In the genomic region with DNA sequence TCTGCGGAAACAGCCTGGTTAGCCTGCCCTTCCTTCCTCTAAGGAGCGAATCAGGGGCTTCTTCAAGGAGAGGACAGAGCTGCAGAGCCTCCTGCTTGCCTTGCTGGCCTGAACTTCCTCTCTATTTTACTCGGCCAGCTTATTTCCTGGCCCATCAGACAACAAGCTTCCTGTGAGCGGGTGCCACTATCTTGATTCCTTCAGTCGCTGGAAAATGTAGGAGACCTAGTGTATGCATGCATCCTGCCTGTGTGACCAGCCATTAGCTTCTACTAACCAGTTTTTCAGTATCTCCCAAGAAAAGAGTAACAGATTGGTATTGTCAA, we compare ENCODE assay signal across 11 mouse cellular contexts. TPM values are rescaled to one million over a fixed set of nuclear protein-coding genes. Genes with fewer than 3 reads are reported as not detected.
A peak's percentile ranks its signal among the peaks of the same experiment; 100 is the strongest.
DNase-seq lines count a peak whose midpoint lies in the region; ATAC-seq and TF ChIP-seq lines count a peak whose summit lies in the region.
"Had no signal": no experiment of that assay in that cellular context is flagged by ENCODE, and none has a peak within 500 bp of the region (broad histone marks: within the 10 kb centered on the region; RNA-seq: fewer than 3 reads in every experiment).

No protein-coding gene starts in this region.

- no peak for TF ChIP-seq CTCF in gastrocnemius, adult 2 months (IDR thresholded peaks at IDR 0.05)
- no peak for TF ChIP-seq CTCF in liver, adult 2 months (IDR thresholded peaks at IDR 0.05; ENCODE audit: low read depth, low read length)
- TF ChIP-seq CTCF in small intestine, adult 2 months (IDR thresholded peaks at IDR 0.05; ENCODE audit: extremely low read depth, insufficient read length, insufficient replicate concordance, low read depth, low read length), result no peak

- H3K27me3 ChIP-seq in liver, adult 2 months (ENCODE audit: control insufficient read depth, insufficient read depth, low read length), result peaks cover 10% of the 10 kb centered on the region; the same call in 1 of the 2 replicates
- peaks cover 16% of the 10 kb centered on the region for H3K27me3 ChIP-seq in intestine, embryonic 15.5 days (replicated peaks)
- H3K27me3 ChIP-seq in small intestine, adult 2 months (ENCODE audit: control insufficient read depth, insufficient read depth, low read length), result peaks cover 38% of the 10 kb centered on the region

- no peaks in the 10 kb centered on the region; the same call in 1 of the 2 replicates for H3K4me1 ChIP-seq in liver, adult 2 months (ENCODE audit: control insufficient read depth, insufficient read depth, low read length)
- peaks cover 25% of the 10 kb centered on the region for H3K4me1 ChIP-seq in intestine, embryonic 15.5 days (replicated peaks)
- peaks cover 10% of the 10 kb centered on the region; the same call in 1 of the 2 replicates for H3K4me1 ChIP-seq in small intestine, adult 2 months (ENCODE audit: control insufficient read depth, insufficient read depth, insufficient read length, low read length)

- no peaks in the 10 kb centered on the region for H3K79me2 ChIP-seq in liver, adult 2 months (ENCODE audit: control insufficient read depth, insufficient read depth, low read length)

- no peak for DNase-seq in gastrocnemius, adult 2 months
- no peak for DNase-seq in gastrocnemius, postnatal 4 days (ENCODE audit: low spot score in 2 of 2)
- DNase-seq in liver, adult 2 months (ENCODE audit: extremely low read depth, low read depth, low spot score), result peak; percentile 24
- no peak for DNase-seq in liver
- DNase-seq in adrenal gland, adult (ENCODE audit: inconsistent age in 2 of 2, low spot score in 1 of 2), result no peak
- no peak for DNase-seq in ovary, postnatal 14 days (ENCODE audit: low spot score)
- DNase-seq: cerebellum, postnatal 10 days had no signal

- H3K27ac ChIP-seq in gastrocnemius, adult 2 months, result peak overlapping the region; percentile 41
- H3K27ac ChIP-seq in liver, adult 2 months (replicated peaks; ENCODE audit: insufficient read depth, low read depth, low read length), result peak overlapping the region; percentile 30
- H3K27ac ChIP-seq in intestine, embryonic 15.5 days, result peak overlapping the region; percentile 83
- H3K27ac ChIP-seq in small intestine, adult 2 months (ENCODE audit: insufficient read depth, low read depth, low read length), result peak overlapping the region; percentile 67
- H3K27ac ChIP-seq: forebrain, embryonic 12.5 days had no signal

- TF ChIP-seq POLR2A in liver, adult 2 months (IDR thresholded peaks at IDR 0.05; ENCODE audit: extremely low read depth, insufficient read depth, low read length), result no peak
- TF ChIP-seq POLR2A in small intestine, adult 2 months (IDR thresholded peaks at IDR 0.05; ENCODE audit: low read depth, low read length), result no peak

- intact Hi-C loops in gastrocnemius, adult 2 months (cut with DNase I), result no loop called here

- 10% methylated on average over 5 of the region's 5 CpGs for WGBS in liver, adult 2 months
- 47% methylated on average over 5 of the region's 5 CpGs for WGBS in intestine, embryonic 15.5 days
- 71% methylated on average over 5 of the region's 5 CpGs for WGBS in small intestine, adult 2 months

- no peak for ATAC-seq in intestine, embryonic 15.5 days

- peak overlapping the region; percentile 36; the same call in 1 of the 2 replicates for H3K4me3 ChIP-seq in gastrocnemius, adult 2 months
- H3K4me3 ChIP-seq in liver, adult 2 months (ENCODE audit: insufficient read depth, low read depth, low read length), result no peak overlapping the region
- H3K4me3 ChIP-seq in intestine, embryonic 15.5 days (replicated peaks), result 0 out of 2 replicates have a peak overlapping the region, but pooled peaks have one; percentile 20
- no peak overlapping the region for H3K4me3 ChIP-seq in small intestine, adult 2 months (ENCODE audit: low read depth, low read length)
- H3K4me3 ChIP-seq: forebrain, embryonic 12.5 days had no signal

- no peaks in the 10 kb centered on the region for H3K9me3 ChIP-seq in intestine, embryonic 15.5 days
- H3K9me3 ChIP-seq: forebrain, embryonic 12.5 days had no signal

- H3K4me2 ChIP-seq in intestine, embryonic 15.5 days (replicated peaks), result peak overlapping the region; percentile 75
- H3K4me2 ChIP-seq: forebrain, embryonic 12.5 days had no signal

- H3K36me3 ChIP-seq in liver, adult 2 months (ENCODE audit: control insufficient read depth, insufficient read depth, low read length), result no peaks in the 10 kb centered on the region
- H3K36me3 ChIP-seq in intestine, embryonic 15.5 days, result no peaks in the 10 kb centered on the region
- no peaks in the 10 kb centered on the region for H3K36me3 ChIP-seq in small intestine, adult 2 months (ENCODE audit: control insufficient read depth, insufficient read depth, low read length)
- H3K36me3 ChIP-seq: forebrain, embryonic 12.5 days had no signal

- no peak overlapping the region for H3K9ac ChIP-seq in liver, adult 2 months (ENCODE audit: low read depth, low read length)
- H3K9ac ChIP-seq in intestine, embryonic 15.5 days, result peak overlapping the region; percentile 50
- H3K9ac ChIP-seq: forebrain, embryonic 12.5 days had no signal

RNA-seq across cellular contexts. Expression of a gene that starts 6.2 kb away (rescaled TPM):
- total RNA-seq in gastrocnemius, adult 2 months (2021), result under 1 TPM; 0.47 to 0.56 TPM
- total RNA-seq in gastrocnemius, postnatal 4 days (2021), result 1 to 10 TPM; 1.1 to 1.5 TPM
- 0.09 and 0.40 TPM in 2 replicates for total RNA-seq in liver, adult 2 months (2014; rRNA removed)
- 0.27 and 0.34 TPM in 2 replicates for polyA plus RNA-seq in liver, adult 2 months (2012; rRNA removed)
- polyA plus RNA-seq in intestine, embryonic 15.5 days (2015; fragmentation: Nextera tagmentation; extraction: Ambion mirVana), result 7.4 and 8.6 TPM in 2 replicates
- polyA plus RNA-seq in small intestine, adult 2 months (2012; rRNA removed), result 0.83 and 1.0 TPM in 2 replicates
- polyA plus RNA-seq: forebrain, embryonic 12.5 days had no signal

RNA-seq across cellular contexts. Expression of a gene that starts 6.4 kb away (rescaled TPM):
- under 1 TPM in 1 of 2 experiments, not detected in 1; 0.10 TPM for total RNA-seq in gastrocnemius, adult 2 months (2021)
- under 1 TPM; 0.34 to 0.54 TPM for total RNA-seq in gastrocnemius, postnatal 4 days (2021)
- 0.09 TPM in 1 of 2 replicates, not detected in the other for total RNA-seq in liver, adult 2 months (2014; rRNA removed)
- 0.02 TPM in 2 replicates for polyA plus RNA-seq in liver, adult 2 months (2012; rRNA removed)
- 1.9 and 2.0 TPM in 2 replicates for polyA plus RNA-seq in intestine, embryonic 15.5 days (2015; fragmentation: Nextera tagmentation; extraction: Ambion mirVana)
- polyA plus RNA-seq in small intestine, adult 2 months (2012; rRNA removed), result 0.10 TPM in 1 of 2 replicates, not detected in the other
- total RNA-seq: megakaryocyte-erythroid progenitor cell, adult 5-6 weeks had no signal
- polyA plus RNA-seq: forebrain, embryonic 12.5 days had no signal

RNA-seq across cellular contexts. Expression of a gene that starts 12.7 kb away (rescaled TPM):
- under 1 TPM; 0.13 to 0.22 TPM for total RNA-seq in gastrocnemius, adult 2 months (2021)
- under 1 TPM; 0.34 to 0.54 TPM for total RNA-seq in gastrocnemius, postnatal 4 days (2021)
- total RNA-seq in liver, adult 2 months (2014; rRNA removed), result 0.13 TPM in 1 of 2 replicates, not detected in the other
- 0.10 and 0.18 TPM in 2 replicates for polyA plus RNA-seq in liver, adult 2 months (2012; rRNA removed)
- polyA plus RNA-seq in intestine, embryonic 15.5 days (2015; fragmentation: Nextera tagmentation; extraction: Ambion mirVana), result 0.86 and 1.2 TPM in 2 replicates
- polyA plus RNA-seq in small intestine, adult 2 months (2012; rRNA removed), result 0.11 and 0.28 TPM in 2 replicates
- total RNA-seq: megakaryocyte-erythroid progenitor cell, adult 5-6 weeks had no signal

RNA-seq across cellular contexts. Expression of a gene that starts 20.7 kb away (rescaled TPM):
- 1 to 10 TPM; 2.7 to 3.3 TPM for total RNA-seq in gastrocnemius, adult 2 months (2021)
- 10 to 100 TPM in 1 of 2 experiments, 1 to 10 TPM in 1; 9.2 to 11.8 TPM for total RNA-seq in gastrocnemius, postnatal 4 days (2021)
- total RNA-seq in liver, adult 2 months (2014; rRNA removed), result 0.28 TPM in 1 of 2 replicates, not detected in the other
- polyA plus RNA-seq in liver, adult 2 months (2012; rRNA removed), result 0.23 and 0.39 TPM in 2 replicates
- polyA plus RNA-seq in intestine, embryonic 15.5 days (2015; fragmentation: Nextera tagmentation; extraction: Ambion mirVana), result 3.7 and 4.5 TPM in 2 replicates
- polyA plus RNA-seq in small intestine, adult 2 months (2012; rRNA removed), result 2.3 and 2.4 TPM in 2 replicates
- polyA plus RNA-seq: forebrain, embryonic 12.5 days had no signal

RNA-seq across cellular contexts. Expression of a gene that starts 33.5 kb away (rescaled TPM):
- 1 to 10 TPM; 2.2 to 2.9 TPM for total RNA-seq in gastrocnemius, adult 2 months (2021)
- total RNA-seq in gastrocnemius, postnatal 4 days (2021), result 1 to 10 TPM; 4.4 to 5.1 TPM
- 0.28 and 0.40 TPM in 2 replicates for total RNA-seq in liver, adult 2 months (2014; rRNA removed)
- 0.10 and 0.16 TPM in 2 replicates for polyA plus RNA-seq in liver, adult 2 months (2012; rRNA removed)
- 22.9 and 25.1 TPM in 2 replicates for polyA plus RNA-seq in intestine, embryonic 15.5 days (2015; fragmentation: Nextera tagmentation; extraction: Ambion mirVana)
- 3.5 and 4.7 TPM in 2 replicates for polyA plus RNA-seq in small intestine, adult 2 months (2012; rRNA removed)
- polyA plus RNA-seq: forebrain, embryonic 12.5 days had no signal

Comparison
In these comparisons a context has a peak if more than half of its experiments do, and no peak if none do; other contexts are left out.
1. H3K27ac ChIP-seq: peak in every context shown above with its lines; median percentile 83 in intestine, embryonic 15.5 days; 67 in small intestine, adult 2 months; 41 in gastrocnemius, adult 2 months; 30 in liver, adult 2 months.
2. H3K4me3 ChIP-seq: peak in gastrocnemius, adult 2 months (single experiment) and intestine, embryonic 15.5 days (single experiment); none in liver, adult 2 months (single experiment) and small intestine, adult 2 months (single experiment).